Mouse (Mus musculus) kidney, adult 11 months (tissue): ENCODE data around the gene Vamp4.

ENCODE experiments used
- DNase-seq: peaks from one replicate; pipeline ENCODE4 v3.0.0; 2022

The Vamp4 gene

DNA sequence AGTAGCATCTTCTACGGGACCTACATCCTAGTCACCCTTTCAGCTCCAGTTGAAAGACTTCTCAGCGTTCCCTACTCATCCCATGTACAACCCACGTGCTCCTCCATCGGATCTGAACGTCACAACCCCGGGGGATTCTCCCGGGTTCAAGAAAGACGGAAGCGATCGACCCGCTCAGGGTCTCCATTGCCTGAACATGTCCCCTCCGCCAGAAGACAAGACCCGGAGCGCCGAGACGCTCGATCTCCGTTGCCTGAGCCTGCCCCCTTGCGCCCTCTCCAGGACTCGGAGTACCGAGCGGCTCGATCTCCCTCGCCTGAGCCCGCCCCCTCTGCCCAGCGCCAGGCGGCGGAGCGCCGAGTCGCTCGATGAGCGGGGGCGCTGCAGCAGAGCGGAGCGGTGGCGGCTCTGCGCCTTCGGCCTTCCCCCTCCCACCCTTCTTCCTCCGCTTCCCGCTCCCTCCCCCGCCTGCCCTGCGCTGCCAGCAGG is at the start of gene Vamp4:
Vamp4 (plus strand) TSS at position 256 of the 489 bp plus-strand sequence.
- peak; percentile 91 for DNase-seq

DNA sequence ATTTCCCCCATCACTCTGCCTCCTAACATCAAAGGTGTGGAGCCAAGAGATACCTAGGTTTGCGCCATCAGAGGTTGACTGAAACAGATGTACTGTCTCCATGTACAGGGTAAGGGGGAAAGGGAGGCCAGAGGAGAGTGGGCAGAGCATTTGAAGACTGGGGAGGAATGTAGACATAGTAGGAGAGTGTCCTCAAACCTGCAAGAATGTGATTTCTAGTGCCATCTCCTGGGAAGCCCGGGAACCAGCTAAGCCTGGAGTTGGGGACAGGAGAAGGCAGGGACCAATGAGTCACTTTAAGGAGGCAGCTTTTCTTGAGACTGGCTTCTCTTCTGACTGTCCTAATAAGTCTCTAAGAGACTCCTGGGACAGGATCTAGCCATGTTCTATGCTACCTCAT is 40.7 kb upstream of the Vamp4 start:
- DNase-seq = no peak

DNA sequence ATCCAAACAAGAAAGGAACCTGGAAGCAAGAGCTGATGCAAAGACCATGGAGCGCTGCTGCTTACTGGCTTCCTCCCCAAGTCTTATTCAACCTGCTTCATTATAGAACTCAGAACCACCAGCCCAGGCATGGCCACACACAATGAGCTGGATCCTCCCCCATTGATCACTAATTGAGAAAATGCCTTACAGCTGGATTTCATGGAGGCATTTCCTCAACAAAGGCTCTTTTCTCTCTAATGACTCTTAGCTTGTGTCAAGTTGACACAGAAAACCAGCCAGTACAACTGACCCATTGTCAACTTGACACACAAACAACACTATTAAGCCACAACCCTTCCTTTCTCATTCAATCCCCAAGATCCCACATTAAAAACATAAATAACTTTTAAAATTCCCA is 39.6 kb upstream of the Vamp4 start:
- DNase-seq = no peak

DNA sequence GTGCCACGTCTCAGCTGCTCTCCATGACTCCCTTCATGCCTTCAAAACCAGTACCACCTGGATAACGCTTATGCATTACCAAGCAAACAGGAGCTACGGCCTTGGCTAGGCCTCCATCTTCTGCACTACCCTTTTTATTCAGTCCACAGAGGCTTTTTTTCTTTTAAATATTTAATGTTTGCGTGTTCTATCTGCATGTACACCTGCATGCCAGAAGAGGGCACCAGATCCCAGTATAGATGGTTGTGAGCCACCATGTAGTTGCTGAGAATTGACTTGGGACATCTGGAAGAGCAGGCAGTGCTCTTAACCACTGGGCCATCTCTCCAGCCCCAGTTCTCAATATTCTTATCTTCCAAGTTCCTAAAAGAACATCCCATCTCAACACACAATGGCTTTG is 38.7 kb upstream of the Vamp4 start:
- no peak for DNase-seq

DNA sequence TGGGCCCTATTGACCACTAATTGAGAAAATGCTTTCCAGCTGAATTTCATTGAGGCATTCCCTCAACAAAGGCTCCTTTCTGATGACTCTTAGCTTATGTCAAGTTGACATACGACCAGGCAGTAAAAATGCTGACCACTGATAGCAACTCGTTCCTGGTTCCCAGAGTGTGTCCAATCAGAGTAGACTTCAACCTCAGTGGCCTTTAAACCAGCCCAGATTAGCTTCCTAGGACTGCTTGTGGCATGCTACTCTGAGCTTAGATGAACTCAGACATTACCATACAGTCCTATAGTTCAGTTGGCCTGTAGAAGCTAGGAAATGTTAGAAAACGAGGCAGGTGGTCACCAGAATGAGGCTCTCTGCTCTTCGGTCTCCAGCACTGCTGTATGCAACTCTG is 38.0 kb upstream of the Vamp4 start:
- no peak for DNase-seq

DNA sequence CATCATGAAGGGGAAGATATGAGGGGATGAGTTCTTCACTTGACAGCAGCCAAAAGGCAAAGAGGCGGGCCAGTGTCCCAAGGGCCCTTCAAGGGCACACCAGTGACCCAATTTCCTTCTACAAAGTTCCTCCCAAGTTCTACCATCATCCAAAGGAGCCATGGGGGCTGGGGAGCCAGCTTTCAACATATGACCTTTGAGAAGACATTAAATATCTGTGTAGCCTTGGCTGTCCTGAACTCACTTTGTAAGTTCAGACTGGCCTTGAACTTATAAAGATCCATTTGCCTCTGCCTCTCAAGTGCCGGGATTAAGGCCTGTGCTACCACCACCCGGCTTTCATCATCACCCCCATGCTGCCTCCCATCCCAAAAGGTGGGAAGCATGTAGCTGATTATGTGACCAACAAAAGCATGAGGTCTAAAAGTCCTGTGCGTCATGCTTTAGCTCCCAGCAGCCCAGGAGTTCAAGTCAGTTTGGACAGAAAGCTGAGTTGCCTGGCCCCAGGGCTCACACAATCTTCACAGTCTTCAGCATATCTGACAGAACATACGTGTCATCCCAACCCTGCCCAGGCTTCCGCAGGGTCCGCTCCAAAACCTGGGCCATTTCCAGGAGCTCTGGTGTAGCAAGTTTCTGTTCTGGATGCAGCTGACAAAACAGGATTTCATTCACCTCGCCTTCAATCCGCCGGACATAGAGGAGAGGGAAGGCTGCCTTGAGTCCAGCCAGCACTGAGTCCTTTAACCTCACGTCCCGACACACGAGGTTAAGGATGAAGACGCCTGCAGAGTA is 36.4 kb upstream of the Vamp4 start:
- DNase-seq = no peak

DNA sequence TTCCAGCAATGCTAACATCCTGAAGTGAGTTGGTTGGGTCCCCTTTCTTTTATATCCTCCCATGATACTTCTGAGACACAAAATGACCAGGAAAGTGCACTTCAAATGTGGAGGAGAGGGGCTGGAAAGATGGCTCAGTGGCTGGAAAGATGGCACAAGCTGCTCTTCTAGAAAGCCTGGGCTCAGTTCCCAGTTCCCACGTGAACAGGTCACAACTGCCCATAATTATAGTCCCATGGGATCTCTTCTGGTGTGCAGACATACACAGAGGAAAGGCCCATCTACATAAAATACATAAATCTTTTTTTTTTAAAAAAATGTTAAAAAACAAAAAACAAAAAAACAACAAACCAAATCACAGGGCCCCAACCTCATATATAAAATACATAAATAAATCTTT is 27.1 kb upstream of the Vamp4 start:
- DNase-seq = no peak

DNA sequence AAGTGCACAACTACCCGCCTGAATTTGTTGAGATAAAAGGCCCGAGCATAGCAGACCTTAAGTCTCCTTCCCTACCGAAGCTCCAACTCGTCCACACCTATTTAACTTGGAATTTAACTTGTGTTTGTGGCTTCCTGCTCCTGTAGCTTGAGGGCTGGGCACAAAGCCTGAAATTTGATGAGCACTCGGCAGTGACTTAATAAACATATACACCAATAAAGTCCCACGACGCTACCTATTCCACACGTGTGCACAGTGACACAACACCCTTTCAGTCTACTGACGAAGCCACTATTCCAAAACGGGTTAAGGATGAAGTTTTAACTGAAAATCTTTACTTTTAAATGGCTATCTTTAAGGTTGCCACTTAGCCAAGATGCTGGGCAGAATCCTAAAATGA is 22.7 kb upstream of the Vamp4 start:
- DNase-seq = no peak

DNA sequence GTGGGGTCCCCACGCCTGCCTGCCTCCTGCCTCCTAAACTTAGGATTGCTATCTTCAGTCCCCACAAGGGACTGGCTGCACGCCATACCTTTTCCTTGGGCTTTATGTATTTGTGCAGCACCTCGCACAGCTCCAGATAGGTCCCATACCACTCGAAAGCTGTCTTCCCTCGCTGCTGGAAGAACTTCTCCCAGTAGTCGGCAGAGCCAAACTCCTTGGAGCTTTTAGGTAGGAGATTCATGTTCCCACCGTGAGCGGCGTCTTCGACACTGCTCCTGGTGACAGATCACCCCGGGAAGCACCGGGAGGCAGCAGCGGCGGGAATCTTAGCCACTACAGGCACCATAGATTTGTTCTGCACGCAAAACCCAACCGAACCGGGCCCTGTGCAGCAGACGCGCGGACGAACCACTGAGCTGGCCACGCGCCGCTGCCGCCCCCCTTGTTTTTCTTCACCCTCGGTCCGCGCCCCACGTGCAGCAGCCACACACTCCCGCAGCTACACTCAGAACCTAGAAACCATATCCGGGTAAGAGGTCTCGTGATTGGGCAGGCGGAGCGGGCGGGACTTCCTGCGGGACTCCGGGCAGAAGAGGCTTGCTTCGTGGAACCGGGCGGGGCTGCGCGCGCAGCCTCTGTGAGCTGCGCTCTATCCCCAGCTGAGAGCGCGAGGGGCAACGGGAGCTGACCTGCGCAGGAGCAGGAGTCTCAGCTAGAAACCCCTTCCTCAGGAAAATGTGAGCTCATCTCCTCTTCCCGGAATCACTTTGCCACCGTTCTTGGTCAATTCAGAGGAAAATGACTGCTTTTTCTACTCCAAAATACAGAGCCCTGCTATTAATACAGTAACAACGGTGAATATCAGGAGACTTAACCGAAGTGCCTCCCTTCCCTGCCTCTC is 22.0 kb upstream of the Vamp4 start, which contains the start of gene Mettl13:
Mettl13 (minus strand) TSS at position 536 of the 901 bp plus-strand sequence.
- peak; percentile 88 for DNase-seq

DNA sequence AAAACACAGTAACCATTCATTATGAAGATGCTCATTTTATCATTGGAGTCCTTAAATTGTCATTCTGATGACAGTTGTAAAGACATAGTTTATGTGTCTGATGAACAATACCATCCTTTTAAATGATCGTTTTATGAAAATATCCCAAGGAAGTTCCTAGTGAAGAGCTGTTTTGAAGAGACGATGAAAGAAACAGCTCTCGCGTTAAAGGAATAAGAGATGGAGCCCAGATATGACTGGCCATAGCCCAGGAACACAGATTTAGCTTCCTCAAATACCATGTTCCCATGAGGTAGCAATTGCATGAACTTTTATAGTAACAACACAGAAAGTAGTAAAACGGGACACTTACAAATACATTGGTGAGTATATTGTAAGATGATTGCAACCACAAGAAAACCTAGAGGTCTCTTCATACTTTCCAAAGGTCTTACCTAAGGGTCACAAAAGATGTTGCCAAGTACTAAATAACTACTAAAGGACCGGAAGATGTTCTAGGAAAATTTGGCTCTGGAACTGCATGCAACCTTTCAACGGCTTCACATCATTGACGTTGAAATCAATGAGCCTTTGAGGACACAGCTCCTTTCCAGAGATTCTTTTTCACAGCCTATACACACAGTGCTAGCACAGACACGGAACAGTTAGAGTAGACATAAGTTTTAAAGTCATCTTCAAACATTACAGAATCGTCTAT is 21.2 kb upstream of the Vamp4 start:
- DNase-seq = no peak

DNA sequence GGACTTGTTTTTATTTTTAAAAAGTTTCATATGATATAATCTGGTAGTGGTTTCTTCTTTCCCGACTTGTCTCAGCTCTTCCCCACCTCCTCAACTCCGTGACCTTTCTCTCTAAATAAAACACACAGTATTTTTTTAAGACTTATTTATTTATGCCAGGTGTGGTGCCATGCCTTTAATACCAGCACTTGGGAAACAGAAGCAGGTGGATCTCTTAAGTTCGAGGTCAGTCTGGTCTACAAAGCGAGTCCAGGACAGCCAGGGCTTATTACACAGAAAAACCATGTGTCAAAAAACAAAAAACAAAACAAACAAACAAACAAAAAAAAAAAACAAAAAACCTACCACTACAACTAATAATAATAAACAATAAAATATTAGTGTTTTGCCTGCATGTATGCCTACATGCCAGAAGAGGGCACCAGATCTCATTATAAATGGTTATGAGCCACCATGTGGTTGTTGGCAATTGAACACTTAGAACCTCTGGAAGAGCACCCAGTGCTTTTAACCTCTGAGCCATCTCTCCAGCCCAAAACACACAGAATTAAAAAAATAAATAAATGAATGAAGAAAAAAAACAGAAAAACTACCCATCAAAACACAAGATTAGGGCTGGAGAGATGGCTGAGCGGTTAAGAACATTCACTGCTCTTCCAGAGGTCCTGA is 20.6 kb upstream of the Vamp4 start:
- DNase-seq = no peak

DNA sequence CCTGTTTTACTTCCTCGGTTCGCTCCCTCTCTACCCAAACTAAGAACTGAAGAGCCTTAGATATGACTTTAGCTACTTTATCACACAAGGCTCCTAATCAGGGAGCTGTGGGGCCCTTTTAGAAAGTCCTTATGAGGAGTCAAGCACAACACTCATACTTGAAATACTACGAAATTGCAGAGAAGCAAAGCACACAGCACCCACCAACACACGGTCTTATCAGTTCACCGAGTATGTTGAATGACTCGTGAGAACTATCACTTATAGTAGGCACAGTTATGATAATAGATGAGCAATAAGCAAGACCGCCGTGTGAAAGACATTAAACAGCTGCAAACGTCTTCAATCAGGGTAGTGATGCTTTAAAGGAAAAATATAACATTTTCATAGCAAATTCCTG is 17.4 kb upstream of the Vamp4 start:
- no peak for DNase-seq

DNA sequence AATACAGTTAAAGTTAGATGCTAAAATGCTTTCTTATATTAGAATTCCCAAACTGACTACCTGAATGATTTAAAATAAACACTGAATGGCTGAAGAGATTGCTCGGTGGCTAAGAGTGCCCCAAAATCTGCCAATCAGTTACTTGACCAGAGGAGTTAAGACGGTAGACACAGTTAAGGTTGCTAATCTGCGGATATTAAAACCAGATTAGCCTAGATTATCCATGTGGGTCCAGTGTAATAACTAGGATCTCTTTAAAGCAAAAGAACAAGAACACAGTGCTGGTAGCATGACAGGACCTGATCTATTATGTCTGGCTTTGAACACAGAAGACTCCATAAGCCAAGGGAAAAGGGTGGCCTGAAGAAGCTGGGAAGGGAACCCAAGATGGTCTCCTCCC is 16.1 kb upstream of the Vamp4 start:
- no peak for DNase-seq

DNA sequence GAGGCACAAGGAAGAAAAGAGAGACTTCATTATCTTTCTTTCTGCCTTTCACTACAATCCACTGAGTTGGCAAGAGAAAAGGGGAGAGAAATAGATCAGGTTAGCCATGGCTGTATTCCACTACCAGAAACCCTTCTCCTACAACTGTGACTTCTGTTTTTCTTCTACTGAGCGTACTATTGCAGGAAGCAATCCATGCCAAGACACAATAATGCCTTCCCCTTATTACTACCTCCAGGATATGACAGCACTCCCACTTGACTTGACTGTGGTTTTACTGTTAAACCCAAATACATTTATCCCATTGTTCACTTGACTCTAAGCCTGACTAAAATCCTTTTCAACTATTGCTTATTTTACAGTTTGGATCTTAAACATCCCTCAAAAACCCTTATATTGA is 7.1 kb upstream of the Vamp4 start:
- DNase-seq = no peak

DNA sequence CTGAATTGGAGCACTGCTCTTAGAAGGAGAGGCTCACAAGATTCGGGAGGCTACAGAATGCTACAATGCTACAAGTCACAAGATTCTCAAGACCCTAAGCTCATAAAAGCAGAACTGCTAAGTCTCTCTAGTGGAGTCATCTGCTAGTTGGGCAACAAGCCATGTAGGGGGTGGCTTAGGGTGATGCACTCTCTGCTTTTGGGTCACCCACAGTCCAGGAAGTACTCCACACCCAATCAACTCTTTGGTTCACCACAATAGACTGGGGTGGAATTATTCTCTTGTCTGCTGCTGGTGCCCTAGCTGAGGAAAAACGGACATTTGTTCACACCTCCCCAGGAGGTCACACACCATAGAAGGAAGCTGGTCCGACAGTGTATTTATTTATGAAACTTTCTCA is 5.3 kb upstream of the Vamp4 start:
- DNase-seq = no peak

DNA sequence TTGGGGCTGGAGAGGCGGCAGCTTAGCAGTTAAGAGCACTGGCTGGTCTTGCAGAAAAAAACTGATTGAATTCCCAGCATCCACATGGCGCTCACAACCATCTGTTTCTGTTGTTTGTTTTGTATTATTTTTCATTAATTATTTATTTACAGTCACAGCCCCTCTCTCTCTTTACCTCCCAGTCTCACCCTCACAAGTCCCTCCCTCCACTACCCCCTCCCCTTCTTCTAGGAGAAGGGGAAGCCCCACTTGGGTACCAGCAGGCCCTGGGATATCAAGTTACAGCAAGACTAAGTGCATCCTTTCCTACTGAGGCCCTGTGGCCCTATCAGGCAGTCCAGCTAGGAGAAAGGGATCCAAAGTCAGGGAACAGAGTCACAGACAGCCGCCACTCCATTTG is 3.0 kb upstream of the Vamp4 start:
- no peak for DNase-seq

DNA sequence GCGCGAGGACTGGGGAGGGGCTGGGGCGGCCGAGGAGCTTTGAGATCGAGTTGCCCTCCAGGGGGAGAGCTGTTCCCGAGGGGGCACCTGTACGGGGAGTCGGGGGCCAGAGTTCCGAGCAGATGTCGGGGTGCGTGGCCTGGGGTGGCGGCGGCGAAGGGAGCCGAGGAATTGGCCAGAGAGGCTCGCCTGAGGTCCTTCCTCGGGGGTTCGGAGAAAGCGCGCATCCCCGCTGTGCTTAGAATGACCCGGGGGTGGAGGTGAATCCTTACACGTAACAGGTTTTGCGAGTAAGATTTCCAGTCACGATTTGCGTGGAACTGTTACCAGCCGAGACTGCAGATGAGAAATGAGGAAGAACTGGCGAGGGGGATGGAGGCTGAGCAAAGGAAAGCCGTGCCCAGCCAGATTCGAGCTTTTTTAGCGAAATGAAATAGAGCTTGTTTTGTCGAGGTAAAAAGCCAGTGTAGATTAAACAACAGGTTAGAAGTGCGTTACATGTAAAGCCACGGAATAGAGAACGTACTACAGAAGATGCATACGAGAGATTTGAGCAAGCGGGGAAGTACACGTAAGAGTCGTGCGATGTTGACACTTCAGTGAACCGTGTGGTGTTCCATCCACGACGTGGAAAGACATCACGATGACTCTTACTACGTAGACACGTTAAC is 751 bp downstream of the Vamp4 start:
- peak; percentile 12 for DNase-seq

DNA sequence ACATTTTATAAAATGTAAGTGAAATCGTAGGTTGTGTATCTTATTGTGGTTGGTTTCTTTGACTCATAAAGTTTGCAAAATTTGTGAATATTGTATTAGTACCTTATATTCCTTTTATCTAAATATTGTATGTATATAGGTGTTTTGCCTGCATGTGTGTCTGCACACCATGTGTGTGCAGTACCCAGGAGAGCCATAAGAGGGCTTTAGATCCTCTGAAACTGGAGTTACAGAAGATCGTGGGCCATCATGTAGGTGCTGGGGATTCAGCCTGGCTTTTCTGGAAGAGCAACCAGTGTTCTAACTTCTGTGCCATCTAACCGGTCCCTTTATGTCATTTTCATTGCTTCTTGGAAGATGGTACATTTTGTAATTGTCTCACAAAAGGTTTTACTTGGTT is 4.8 kb downstream of the Vamp4 start:
- DNase-seq = no peak

DNA sequence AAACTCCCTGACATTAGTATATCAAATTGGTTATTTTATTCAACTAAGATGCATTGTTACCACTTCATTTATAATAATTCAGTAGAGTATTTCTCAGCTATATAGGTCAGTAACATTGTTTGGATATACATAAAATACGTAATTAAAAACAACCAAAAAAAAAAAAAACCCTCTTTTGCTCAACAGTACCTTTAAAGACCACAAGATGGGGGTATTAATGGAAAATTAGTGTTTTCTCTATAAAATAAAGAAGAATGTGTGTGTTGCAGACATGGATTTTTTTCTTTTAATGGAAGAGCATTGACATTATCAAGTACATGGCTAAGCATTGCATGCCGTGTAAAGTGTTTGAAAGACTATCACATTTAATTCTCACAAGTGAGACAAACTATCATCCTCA is 12.6 kb downstream of the Vamp4 start:
- DNase-seq = no peak

DNA sequence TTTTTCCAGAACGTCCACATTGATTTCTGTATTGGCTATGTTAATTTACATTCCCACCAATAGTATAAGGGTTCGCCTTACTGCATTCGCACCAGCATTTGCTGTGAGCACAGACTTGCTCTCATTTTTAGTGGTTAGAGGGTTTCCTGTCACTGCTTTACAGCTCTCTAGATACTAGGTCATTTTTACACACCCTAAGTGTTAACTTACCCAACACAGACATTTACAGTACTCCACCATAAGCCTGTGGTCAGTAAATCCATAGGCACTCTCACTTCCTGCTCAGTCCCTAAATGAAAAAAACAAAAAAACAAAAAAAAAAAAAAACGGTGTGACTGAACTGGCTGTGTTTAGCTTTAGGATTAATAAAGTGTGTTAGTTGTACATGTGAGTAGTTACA is 16.0 kb downstream of the Vamp4 start:
- DNase-seq = no peak

DNA sequence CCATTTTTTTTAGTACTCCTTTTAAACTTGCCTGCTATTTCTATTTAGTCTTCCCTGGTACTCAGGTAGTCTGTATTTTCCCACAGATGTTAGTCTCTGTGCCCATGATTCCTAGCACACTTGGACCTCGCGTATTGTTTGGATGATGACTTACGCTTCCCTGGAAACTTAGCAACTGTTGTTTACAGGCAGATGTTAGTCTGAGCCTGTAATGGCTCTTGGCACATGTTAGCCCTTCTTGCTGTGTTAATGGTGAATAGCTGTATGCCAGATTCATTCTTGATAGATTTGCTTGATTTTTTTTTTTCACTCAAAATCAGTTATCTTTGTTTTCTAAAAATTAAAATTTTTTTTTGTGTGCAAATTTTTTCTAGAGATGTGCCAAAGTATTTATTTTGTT is 18.3 kb downstream of the Vamp4 start:
- DNase-seq = no peak

DNA sequence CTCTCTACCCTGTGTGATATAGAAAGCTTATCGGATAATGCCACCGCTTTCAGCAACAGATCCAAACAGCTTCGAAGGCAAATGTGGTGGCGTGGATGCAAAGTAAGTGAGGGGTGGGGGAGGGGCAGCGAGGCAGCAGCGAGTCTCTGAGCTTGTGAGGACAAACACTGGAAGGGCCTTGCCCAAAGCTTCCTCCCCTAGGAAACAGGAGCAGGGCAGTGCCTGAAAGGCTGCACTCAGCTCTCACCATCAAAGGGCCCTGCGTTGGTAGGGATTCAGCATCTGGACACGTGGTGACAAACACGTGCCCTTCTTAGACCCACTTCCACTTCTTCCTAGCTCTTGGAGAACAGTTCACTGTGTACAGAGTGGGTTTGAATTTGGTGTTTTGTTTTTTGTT is 19.1 kb downstream of the Vamp4 start:
- no peak for DNase-seq
